ENCODE assay signal across 8 mouse cellular contexts in genomic region chr17:25433223-25433616, GRCm38 (mm10). TPM values are rescaled to one million over a fixed set of nuclear protein-coding genes. Genes with fewer than 3 reads are reported as not detected.
DNase-seq lines count a peak whose midpoint lies in the region; ATAC-seq and TF ChIP-seq lines count a peak whose summit lies in the region.

No protein-coding gene starts in this region.

- peaks cover 28% of the 10 kb centered on the region for H3K27me3 ChIP-seq in lung, embryonic 14.5 days (ENCODE audit: insufficient read depth, low read length)
- no peaks in the 10 kb centered on the region for H3K27me3 ChIP-seq in hindbrain, postnatal 0 days (ENCODE audit: insufficient read depth, low read length)
- H3K27me3 ChIP-seq in midbrain, postnatal 0 days (ENCODE audit: insufficient read depth, low read length): no peaks in the 10 kb centered on the region

- peak; percentile 52 for ATAC-seq in lung, embryonic 14.5 days (ENCODE audit: insufficient read depth)
- peak; percentile 33 for ATAC-seq in hindbrain, postnatal 0 days
- peak; percentile 64 for ATAC-seq in midbrain, postnatal 0 days (ENCODE audit: low FRiP score)

- no peak for TF ChIP-seq POLR2A in embryonic fibroblast, embryonic 13.5 days (IDR thresholded peaks at IDR 0.05; ENCODE audit: low read depth, low read length)

- H3K9ac ChIP-seq in lung, embryonic 14.5 days: peak overlapping the region; percentile 68
- peak overlapping the region; percentile 78 for H3K9ac ChIP-seq in hindbrain, postnatal 0 days (replicated peaks; ENCODE audit: low read length)
- H3K9ac ChIP-seq in midbrain, postnatal 0 days (replicated peaks; ENCODE audit: low read length, poor library complexity, severe bottlenecking): peak overlapping the region; percentile 86

- no peak for TF ChIP-seq CTCF in lung, embryonic 14.5 days (IDR thresholded peaks at IDR 0.05; ENCODE audit: low read depth)
- no peak for TF ChIP-seq CTCF in embryonic fibroblast, embryonic 13.5 days (IDR thresholded peaks at IDR 0.05; ENCODE audit: borderline replicate concordance, insufficient read depth, low read length)
- TF ChIP-seq CTCF in hindbrain, postnatal 0 days (IDR thresholded peaks at IDR 0.05; ENCODE audit: low read depth): no peak
- no peak for TF ChIP-seq CTCF in midbrain, postnatal 0 days (IDR thresholded peaks at IDR 0.05)

- no peaks in the 10 kb centered on the region for H3K9me3 ChIP-seq in lung, embryonic 14.5 days (ENCODE audit: low read depth, low read length)
- H3K9me3 ChIP-seq in hindbrain, postnatal 0 days (ENCODE audit: low read length): no peaks in the 10 kb centered on the region
- H3K9me3 ChIP-seq in midbrain, postnatal 0 days (ENCODE audit: low read length): no peaks in the 10 kb centered on the region

- peak overlapping the region; percentile 65 for H3K4me3 ChIP-seq in lung, embryonic 14.5 days (ENCODE audit: low read depth, low read length)
- peak overlapping the region; percentile 29 for H3K4me3 ChIP-seq in embryonic fibroblast, embryonic 13.5 days (ENCODE audit: insufficient read depth, low read length)
- H3K4me3 ChIP-seq in hindbrain, postnatal 0 days (ENCODE audit: low read length): peak overlapping the region; percentile 72
- peak overlapping the region; percentile 80 for H3K4me3 ChIP-seq in midbrain, postnatal 0 days (ENCODE audit: low read depth, low read length)

- under 1% methylated on average over 40 of the region's 40 CpGs for WGBS in lung, embryonic 14.5 days
- 3% methylated on average over 37 of the region's 40 CpGs for WGBS in hindbrain, postnatal 0 days
- under 1% methylated on average over 35 of the region's 40 CpGs for WGBS in midbrain, postnatal 0 days

- no peak for DNase-seq in lung, embryonic 14.5 days
- no peak for DNase-seq in lung, postnatal 25 days (ENCODE audit: low spot score)
- peak; percentile 53 for DNase-seq in hindbrain, postnatal 0 days (ENCODE audit: low spot score)
- peak; percentile 46 for DNase-seq in midbrain, postnatal 0 days (ENCODE audit: low spot score)
- DNase-seq in frontal cortex, postnatal 36 days (ENCODE audit: low spot score in 2 of 2): no peak
- no peak for DNase-seq in right cerebral cortex, postnatal 36 days (ENCODE audit: low spot score in 2 of 2)
- DNase-seq in gastrocnemius, postnatal 25 days: no peak

- H3K4me1 ChIP-seq in lung, embryonic 14.5 days (ENCODE audit: insufficient read depth): peaks cover 34% of the 10 kb centered on the region
- H3K4me1 ChIP-seq in embryonic fibroblast, embryonic 13.5 days (ENCODE audit: control insufficient read depth, insufficient read depth, low read length): no peaks in the 10 kb centered on the region
- peaks cover 20% of the 10 kb centered on the region; the same call in 1 of the 2 replicates for H3K4me1 ChIP-seq in hindbrain, postnatal 0 days (ENCODE audit: insufficient read depth, low read length)
- H3K4me1 ChIP-seq in midbrain, postnatal 0 days (ENCODE audit: insufficient read depth, low read length): peaks cover 11% of the 10 kb centered on the region; the same call in 1 of the 2 replicates

- no peaks in the 10 kb centered on the region for H3K36me3 ChIP-seq in lung, embryonic 14.5 days (ENCODE audit: insufficient read depth)
- H3K36me3 ChIP-seq in hindbrain, postnatal 0 days (ENCODE audit: insufficient read depth, low read length): no peaks in the 10 kb centered on the region
- peaks cover 5% of the 10 kb centered on the region; the same call in 1 of the 2 replicates for H3K36me3 ChIP-seq in midbrain, postnatal 0 days (ENCODE audit: insufficient read depth, low read length)

- H3K4me2 ChIP-seq in lung, embryonic 14.5 days: peak overlapping the region; percentile 98
- H3K4me2 ChIP-seq in hindbrain, postnatal 0 days (ENCODE audit: low read depth, low read length): peak overlapping the region; percentile 90
- H3K4me2 ChIP-seq in midbrain, postnatal 0 days (ENCODE audit: low read depth, low read length, poor library complexity, severe bottlenecking): peak overlapping the region; percentile 86

- peak overlapping the region; percentile 58; the same call in 1 of the 2 replicates for H3K27ac ChIP-seq in lung, embryonic 14.5 days (ENCODE audit: low read depth)
- H3K27ac ChIP-seq in embryonic fibroblast, embryonic 13.5 days (ENCODE audit: insufficient read depth, low read length): no peak overlapping the region
- peak overlapping the region; percentile 69 for H3K27ac ChIP-seq in hindbrain, postnatal 0 days
- peak overlapping the region; percentile 75 for H3K27ac ChIP-seq in midbrain, postnatal 0 days (ENCODE audit: low read depth, low read length)

RNA-seq across cellular contexts. Expression of gene Cacna1h, which starts 0.4 kb away (rescaled TPM):
- polyA plus RNA-seq in lung, embryonic 14.5 days (2014; fragmentation: Nextera tagmentation; extraction: Ambion mirVana): 3.6 and 4.4 TPM in 2 replicates
- 10.6 and 12.3 TPM in 2 replicates for polyA plus RNA-seq in embryonic fibroblast, embryonic 13.5 days (2011; ENCODE audit: insufficient read length, low read depth, missing spikeins)
- 82.1 and 111 TPM in 2 replicates for total RNA-seq in hindbrain, postnatal 0 days (2014; rRNA removed)
- 4.8 and 5.7 TPM in 2 replicates for polyA plus RNA-seq in hindbrain, postnatal 0 days (2015; fragmentation: Nextera tagmentation; extraction: Ambion mirVana)
- 117 and 164 TPM in 2 replicates for total RNA-seq in midbrain, postnatal 0 days (2014; rRNA removed)
- polyA plus RNA-seq in midbrain, postnatal 0 days (2015; fragmentation: Nextera tagmentation; extraction: Ambion mirVana): 7.6 and 9.5 TPM in 2 replicates
- total RNA-seq in gastrocnemius, postnatal 25 days (2021): 1 to 10 TPM; 1.5 to 1.6 TPM

RNA-seq across cellular contexts. Expression of gene Tekt4, which starts 21.2 kb away (rescaled TPM):
- 0.18 and 0.20 TPM in 2 replicates for polyA plus RNA-seq in lung, embryonic 14.5 days (2014; fragmentation: Nextera tagmentation; extraction: Ambion mirVana)
- polyA plus RNA-seq in embryonic fibroblast, embryonic 13.5 days (2011; ENCODE audit: insufficient read length, low read depth, missing spikeins): not detected in 2 replicates
- 5.7 and 7.4 TPM in 2 replicates for total RNA-seq in hindbrain, postnatal 0 days (2014; rRNA removed)
- polyA plus RNA-seq in hindbrain, postnatal 0 days (2015; fragmentation: Nextera tagmentation; extraction: Ambion mirVana): 2.3 and 3.2 TPM in 2 replicates
- 1.9 and 5.2 TPM in 2 replicates for total RNA-seq in midbrain, postnatal 0 days (2014; rRNA removed)
- 2.1 and 2.3 TPM in 2 replicates for polyA plus RNA-seq in midbrain, postnatal 0 days (2015; fragmentation: Nextera tagmentation; extraction: Ambion mirVana)
- total RNA-seq in gastrocnemius, postnatal 25 days (2021): not detected

Comparison
In these comparisons a context has a peak if more than half of its experiments do, and no peak if none do; other contexts are left out.
1. DNase-seq: peak in hindbrain, postnatal 0 days (single experiment) and midbrain, postnatal 0 days (single experiment); none in lung, embryonic 14.5 days (single experiment), lung, postnatal 25 days (single experiment), frontal cortex, postnatal 36 days (0 of 2), right cerebral cortex, postnatal 36 days (0 of 2) and gastrocnemius, postnatal 25 days (single experiment).
2. H3K4me3 ChIP-seq: peak in every context shown above with its lines; median percentile 80 in midbrain, postnatal 0 days; 72 in hindbrain, postnatal 0 days; 65 in lung, embryonic 14.5 days; 29 in embryonic fibroblast, embryonic 13.5 days.
3. Peak in every context shown above with its lines, with median percentiles within 50 percentile points of each other: ATAC-seq, H3K4me2 ChIP-seq and H3K9ac ChIP-seq.